ENCODE assay signal across 12 mouse cellular contexts in the genomic region with DNA sequence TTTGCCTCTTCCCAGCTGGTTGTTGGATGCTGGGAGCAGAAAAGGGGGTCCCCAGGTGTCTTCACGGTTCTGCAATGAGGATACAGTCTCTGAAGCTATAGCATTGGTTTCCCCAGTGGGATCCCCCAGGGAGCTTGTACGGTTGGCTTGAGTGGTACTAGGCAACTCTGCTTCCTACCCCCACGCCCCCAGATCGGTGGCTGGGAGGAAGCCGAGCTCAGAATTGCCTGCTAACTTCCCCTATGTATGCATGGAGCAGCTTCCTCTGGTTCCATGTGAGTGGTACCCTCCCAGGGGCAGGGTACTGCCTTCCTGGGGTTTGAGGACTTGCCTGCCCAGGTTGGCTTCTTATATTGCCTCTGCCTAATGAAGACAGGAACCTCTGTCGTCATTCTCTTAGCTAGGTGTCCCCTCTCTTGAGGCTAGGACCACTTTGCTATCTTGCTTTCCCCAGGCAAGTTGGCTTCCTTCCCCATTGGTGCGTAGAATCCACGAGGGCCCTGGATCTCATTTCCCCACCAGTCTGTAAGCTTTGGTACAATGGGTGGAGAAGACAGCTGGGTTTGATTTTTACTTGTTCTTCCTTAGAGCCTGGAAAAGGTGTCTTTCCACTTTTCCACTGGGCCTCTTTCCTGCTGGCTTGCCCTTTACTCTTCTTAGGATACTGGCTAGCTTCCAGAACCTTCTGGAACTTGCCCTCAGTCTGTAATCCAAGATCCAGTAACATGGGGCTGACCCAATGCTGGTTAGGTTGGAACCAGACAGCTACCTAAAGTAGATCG. TPM values are rescaled to one million over a fixed set of nuclear protein-coding genes. Genes with fewer than 3 reads are reported as not detected.
DNase-seq lines count a peak whose midpoint lies in the region; ATAC-seq lines count a peak whose summit lies in the region.
"Had no signal": no experiment of that assay in that cellular context is flagged by ENCODE, and none has a peak within 500 bp of the region (broad histone marks: within the 10 kb centered on the region; RNA-seq: fewer than 3 reads in every experiment).

No protein-coding gene starts in this region.

- H3K4me2 ChIP-seq in lung, embryonic 15.5 days = no peak overlapping the region
- H3K4me2 ChIP-seq: heart, embryonic 13.5 days; liver, embryonic 13.5 days; neural tube, embryonic 12.5 days had no signal

- H3K9ac ChIP-seq in lung, embryonic 15.5 days = no peak overlapping the region
- H3K9ac ChIP-seq: liver, embryonic 13.5 days; neural tube, embryonic 12.5 days had no signal

- no peaks in the 10 kb centered on the region for H3K27me3 ChIP-seq in lung, embryonic 15.5 days
- H3K27me3 ChIP-seq in splenic B cell, adult 2 months (ENCODE audit: control insufficient read depth, insufficient read depth, low read length, poor library complexity, severe bottlenecking) = no peaks in the 10 kb centered on the region
- H3K27me3 ChIP-seq in hindbrain, embryonic 10.5 days (ENCODE audit: insufficient read depth, poor library complexity, severe bottlenecking) = peaks cover 17% of the 10 kb centered on the region
- H3K27me3 ChIP-seq: heart, embryonic 13.5 days had no signal

- H3K27ac ChIP-seq in lung, embryonic 15.5 days = 0 out of 2 replicates have a peak overlapping the region, but pooled peaks have one; percentile 16
- no peak overlapping the region for H3K27ac ChIP-seq in hindbrain, embryonic 10.5 days
- H3K27ac ChIP-seq: liver, embryonic 13.5 days; neural tube, embryonic 12.5 days had no signal

- WGBS in lung, embryonic 15.5 days = 68% methylated on average over 9 of the region's 9 CpGs
- WGBS in hindbrain, embryonic 10.5 days = 81% methylated on average over 9 of the region's 9 CpGs

- peak; percentile 62 for DNase-seq in gastrocnemius, postnatal 25 days
- DNase-seq in gastrocnemius, postnatal 4 days (ENCODE audit: low spot score in 2 of 2) = no peak
- no peak for DNase-seq in lung, postnatal 36 days
- DNase-seq in fibroblast of lung, adult 2 months (ENCODE audit: low read depth) = peak; percentile 78
- DNase-seq in splenic B cell, adult 2 months (ENCODE audit: low read depth, low spot score) = peak; percentile 83
- DNase-seq in hindbrain, embryonic 10.5 days (ENCODE audit: low spot score) = no peak
- DNase-seq in right cerebral cortex, postnatal 4 days = no peak
- DNase-seq: liver, embryonic 13.5 days had no signal

- no peak for ATAC-seq in lung, embryonic 15.5 days (ENCODE audit: borderline replicate concordance, extremely low read depth, low FRiP score, low TSS enrichment)

- no peaks in the 10 kb centered on the region for H3K9me3 ChIP-seq in lung, embryonic 15.5 days
- H3K9me3 ChIP-seq in hindbrain, embryonic 10.5 days = no peaks in the 10 kb centered on the region
- H3K9me3 ChIP-seq: heart, embryonic 13.5 days; liver, embryonic 13.5 days; neural tube, embryonic 12.5 days had no signal

- H3K4me1 ChIP-seq in lung, embryonic 15.5 days = peaks cover 46% of the 10 kb centered on the region
- H3K4me1 ChIP-seq in hindbrain, embryonic 10.5 days (replicated peaks) = peaks cover 29% of the 10 kb centered on the region

- peaks cover 23% of the 10 kb centered on the region for H3K36me3 ChIP-seq in lung, embryonic 15.5 days
- peaks cover 14% of the 10 kb centered on the region; the same call in 1 of the 2 replicates for H3K36me3 ChIP-seq in splenic B cell, adult 2 months (ENCODE audit: control insufficient read depth, insufficient read depth, low read length, poor library complexity, severe bottlenecking)
- peaks cover 23% of the 10 kb centered on the region for H3K36me3 ChIP-seq in hindbrain, embryonic 10.5 days

- H3K4me3 ChIP-seq in lung, embryonic 15.5 days = no peak overlapping the region
- H3K4me3 ChIP-seq in hindbrain, embryonic 10.5 days = no peak overlapping the region
- H3K4me3 ChIP-seq: heart, embryonic 13.5 days; liver, embryonic 13.5 days; neural tube, embryonic 12.5 days had no signal

RNA-seq across cellular contexts. Expression of a gene that starts 29.5 kb away (rescaled TPM):
- 10 to 100 TPM; 33.6 to 40.7 TPM for total RNA-seq in gastrocnemius, postnatal 25 days (2021)
- total RNA-seq in gastrocnemius, postnatal 4 days (2021) = 100 to 1,000 TPM; 126 to 131 TPM
- polyA plus RNA-seq in lung, embryonic 15.5 days (2015; fragmentation: Nextera tagmentation; extraction: Ambion mirVana) = 17.1 and 17.3 TPM in 2 replicates
- polyA plus RNA-seq in hindbrain, embryonic 10.5 days (2016; fragmentation: Nextera tagmentation; extraction: Ambion mirVana) = 4.6 and 7.3 TPM in 2 replicates

RNA-seq across cellular contexts. Expression of a gene that starts 49.6 kb away (rescaled TPM):
- total RNA-seq in gastrocnemius, postnatal 25 days (2021) = not detected
- total RNA-seq in gastrocnemius, postnatal 4 days (2021) = under 1 TPM; 0.10 TPM
- not detected in 2 replicates for polyA plus RNA-seq in lung, embryonic 15.5 days (2015; fragmentation: Nextera tagmentation; extraction: Ambion mirVana)
- polyA plus RNA-seq in hindbrain, embryonic 10.5 days (2016; fragmentation: Nextera tagmentation; extraction: Ambion mirVana) = not detected in 2 replicates
- polyA plus RNA-seq: heart, embryonic 13.5 days; neural tube, embryonic 12.5 days had no signal

RNA-seq across cellular contexts. Expression of a gene that starts 57.4 kb away (rescaled TPM):
- under 1 TPM; 0.32 to 0.43 TPM for total RNA-seq in gastrocnemius, postnatal 25 days (2021)
- total RNA-seq in gastrocnemius, postnatal 4 days (2021) = under 1 TPM; 0.69 to 0.91 TPM
- 1.3 and 1.5 TPM in 2 replicates for polyA plus RNA-seq in lung, embryonic 15.5 days (2015; fragmentation: Nextera tagmentation; extraction: Ambion mirVana)
- 0.14 TPM in 1 of 2 replicates, not detected in the other for polyA plus RNA-seq in hindbrain, embryonic 10.5 days (2016; fragmentation: Nextera tagmentation; extraction: Ambion mirVana)
- polyA plus RNA-seq: cortical plate, adult 2 months; heart, embryonic 13.5 days; liver, embryonic 13.5 days had no signal

Comparison
In these comparisons a context has a peak if more than half of its experiments do, and no peak if none do; other contexts are left out.
1. DNase-seq: peak in gastrocnemius, postnatal 25 days (single experiment), fibroblast of lung, adult 2 months (single experiment) and splenic B cell, adult 2 months (single experiment); none in gastrocnemius, postnatal 4 days (0 of 2), lung, postnatal 36 days (single experiment), hindbrain, embryonic 10.5 days (single experiment) and right cerebral cortex, postnatal 4 days (single experiment).